Mouse (Mus musculus) splenic B cell, adult 2 months (primary cell): ENCODE data around the gene Bcl2l12.
"Not testable (repeated sequence)": the region's sequence is repeated elsewhere in the genome, so short reads cannot be mapped to it uniquely, and the experiment has no call there.

Experiments used
- DNase-seq: peaks from one replicate; pipeline ENCODE4 v3.0.0-alpha.2; 2011; ENCODE audit warnings: low read depth, low spot score
- H3K27me3 ChIP-seq: 2 replicates; pipeline ENCODE4 v1.6.1; 2012; ENCODE audit warnings: mild to moderate bottlenecking, low read length, moderate library complexity, mixed read lengths; ENCODE audit not compliant: control insufficient read depth, poor library complexity, insufficient read depth, severe bottlenecking
- H3K36me3 ChIP-seq: 2 replicates; pipeline ENCODE4 v1.6.1; 2012; ENCODE audit warnings: mild to moderate bottlenecking, low read length, moderate library complexity, mixed read lengths; ENCODE audit not compliant: control insufficient read depth, poor library complexity, insufficient read depth, severe bottlenecking

Gene Bcl2l12

DNA sequence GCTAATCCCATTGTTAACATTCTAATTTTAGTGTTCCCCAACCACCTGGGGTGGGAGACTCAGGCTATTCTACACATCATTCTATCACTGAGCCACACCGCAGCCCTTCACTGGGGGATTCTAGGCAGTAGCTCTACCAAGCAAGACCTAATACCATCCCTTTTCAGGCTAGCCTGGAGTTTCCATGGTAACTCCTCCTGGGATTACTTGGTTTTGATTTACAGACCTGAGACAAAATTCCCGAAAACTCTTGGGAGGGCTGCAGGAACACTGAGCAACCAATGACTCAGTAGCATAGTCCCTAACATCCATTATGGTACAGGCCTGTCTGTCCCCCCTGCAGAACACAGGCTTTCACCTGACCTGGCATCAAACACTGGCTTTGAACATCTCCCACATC, 27.7 kb upstream of the Bcl2l12 start:
- no peaks in the 10 kb centered on the region for H3K27me3 ChIP-seq
- DNase-seq = no peak

DNA sequence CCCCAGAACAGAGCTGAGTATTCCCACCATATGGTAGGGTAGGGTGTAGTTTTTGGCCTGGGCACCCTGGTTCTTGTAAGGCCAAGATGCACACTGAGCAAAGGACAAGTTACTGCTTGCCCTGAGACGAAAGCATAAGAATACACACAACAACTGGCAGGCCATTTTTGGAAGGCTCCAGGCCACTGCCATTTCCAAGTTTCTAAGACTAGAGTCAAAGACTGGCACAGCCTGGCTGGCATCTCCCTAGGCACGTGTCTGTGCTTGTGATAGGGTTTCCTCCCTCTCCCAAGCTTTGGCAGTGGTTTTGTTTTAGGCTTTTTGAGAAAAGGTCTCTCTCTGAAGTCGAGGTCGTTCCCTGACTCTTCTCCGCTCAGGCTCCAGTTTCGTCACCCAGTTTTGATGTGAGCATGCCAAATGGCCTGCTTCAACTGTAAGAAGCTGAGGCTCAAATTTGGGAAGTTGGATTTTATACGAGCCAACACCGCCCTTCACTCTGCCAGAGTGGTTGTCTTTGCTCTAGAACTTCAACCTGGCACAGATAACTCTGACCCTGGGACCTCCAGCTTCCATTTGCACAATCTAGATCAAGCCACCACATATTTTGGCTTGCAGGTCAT, 27.2 kb upstream of the Bcl2l12 start:
- Histone ChIP-seq H3K36me3 (no peaks in the 10 kb centered on the region), H3K27me3 (no peaks in the 10 kb centered on the region)
- DNase-seq = no peak

More for the DNA sequence above, 27.7 kb upstream of the Bcl2l12 start:
- H3K36me3 ChIP-seq = peaks cover 5% of the 10 kb centered on the region

DNA sequence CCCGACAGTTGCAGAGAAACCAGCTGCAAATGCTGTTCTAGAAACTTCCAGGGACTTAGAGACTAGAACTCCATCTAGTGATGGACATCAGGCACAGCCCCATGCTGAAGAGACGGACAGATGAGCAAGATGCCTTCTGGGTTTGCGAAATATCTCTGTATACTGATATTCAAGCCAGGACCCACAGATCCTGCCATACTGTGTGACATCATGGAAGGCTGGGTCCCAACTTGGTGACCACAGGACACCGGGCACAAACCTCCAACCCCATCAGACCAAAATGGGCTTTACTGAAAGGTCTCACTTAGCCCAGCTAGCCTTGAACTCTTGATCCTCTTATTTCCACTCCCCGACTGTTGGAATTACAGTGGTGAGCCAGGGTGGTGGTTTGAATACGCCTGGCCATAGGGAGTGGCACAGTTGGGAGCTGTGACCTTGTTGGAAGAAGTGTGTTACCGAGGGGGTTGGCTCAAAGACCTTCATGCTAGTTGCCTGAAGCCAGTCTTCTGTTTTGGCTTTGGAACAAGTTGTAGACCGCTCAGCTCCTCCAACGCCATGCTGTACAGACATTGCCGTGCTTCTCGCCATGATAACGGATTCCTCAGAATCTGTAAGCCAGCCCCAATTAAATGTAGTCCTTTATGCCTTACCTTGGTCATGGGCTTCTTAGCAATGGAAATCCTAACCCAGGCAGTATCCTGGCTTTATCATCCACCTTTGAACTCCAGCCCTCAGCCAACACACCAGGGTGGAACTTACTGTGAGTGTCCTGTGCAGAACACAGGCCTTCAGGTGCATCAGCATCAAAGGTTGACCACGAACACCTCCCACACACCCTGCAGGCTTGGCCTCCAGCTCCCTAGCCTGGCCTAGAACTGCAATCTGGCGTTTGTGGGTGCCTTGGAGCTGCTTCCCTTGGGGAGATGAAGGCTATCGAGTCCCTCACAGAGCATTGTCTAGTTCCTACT, 26.1 kb upstream of the Bcl2l12 start:
- H3K36me3 ChIP-seq = no peaks in the 10 kb centered on the region
- no peak for DNase-seq
- no peaks in the 10 kb centered on the region for H3K27me3 ChIP-seq

DNA sequence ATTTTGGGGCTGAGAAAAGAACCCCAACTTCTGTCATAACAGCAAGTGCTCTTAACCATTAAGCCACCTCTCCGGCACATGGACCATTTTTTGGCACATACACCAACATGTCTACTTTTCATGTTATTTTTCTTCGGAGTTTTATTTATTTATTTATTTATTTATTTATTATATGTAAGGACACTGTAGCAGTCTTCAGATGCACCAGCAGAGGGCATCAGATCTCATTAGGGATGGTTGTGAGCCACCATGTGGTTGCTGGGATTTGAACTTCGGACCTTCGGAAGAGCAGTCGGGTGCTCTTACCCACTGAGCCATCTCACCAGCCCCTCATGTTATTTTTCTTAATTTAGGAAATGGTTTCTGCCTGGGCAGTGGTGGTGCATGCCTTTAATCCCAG, 25.2 kb upstream of the Bcl2l12 start:
- not testable (repeated sequence) for H3K27me3 ChIP-seq, H3K36me3 ChIP-seq
- DNase-seq = peak; percentile 52

DNA sequence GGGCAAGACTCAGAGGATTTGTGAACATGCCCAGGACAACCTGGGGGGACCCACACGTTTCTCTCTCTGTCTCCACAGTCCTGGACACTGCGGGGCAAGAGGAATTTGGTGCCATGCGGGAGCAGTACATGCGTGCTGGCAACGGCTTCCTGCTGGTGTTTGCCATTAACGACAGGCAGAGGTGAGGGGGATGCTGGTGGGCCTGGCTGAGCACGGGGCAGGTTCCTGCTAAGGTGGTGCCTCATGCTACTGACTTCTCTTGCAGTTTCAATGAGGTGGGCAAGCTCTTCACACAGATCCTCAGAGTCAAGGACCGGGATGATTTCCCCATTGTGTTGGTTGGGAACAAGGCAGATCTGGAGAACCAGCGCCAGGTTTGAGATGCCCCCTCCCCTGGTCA, 21.7 kb upstream of the Bcl2l12 start:
- H3K36me3 ChIP-seq = no peaks in the 10 kb centered on the region
- no peak for DNase-seq
- no peaks in the 10 kb centered on the region for H3K27me3 ChIP-seq

DNA sequence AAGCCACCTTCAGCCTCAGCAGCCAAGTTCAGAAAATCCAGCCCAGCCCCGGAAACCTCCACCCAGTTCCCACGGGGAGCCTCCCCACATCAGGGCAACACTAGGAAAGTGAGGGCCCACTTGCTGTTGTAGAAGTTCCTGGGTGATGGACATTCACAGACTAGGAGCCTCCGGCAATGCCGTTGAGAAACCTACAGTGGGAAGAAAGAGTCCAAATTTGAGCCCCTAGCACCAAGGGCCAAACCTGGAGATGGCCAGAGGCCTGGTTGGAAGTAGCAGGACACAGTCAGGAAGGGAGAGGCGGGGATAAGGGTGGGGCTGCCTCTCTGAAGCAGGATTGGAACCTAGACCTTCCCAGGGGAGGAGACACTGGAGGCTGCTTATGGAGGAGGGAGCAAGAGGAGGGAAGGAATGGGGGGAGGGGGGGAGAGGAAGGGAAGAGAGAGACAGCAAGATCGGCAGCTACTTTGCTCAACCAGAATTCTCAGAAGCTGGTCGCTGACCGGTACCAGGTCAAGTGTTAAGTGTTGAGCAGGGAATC, 20.6 kb upstream of the Bcl2l12 start:
- Histone ChIP-seq H3K36me3 (no peaks in the 10 kb centered on the region), H3K27me3 (no peaks in the 10 kb centered on the region)
- no peak for DNase-seq

DNA sequence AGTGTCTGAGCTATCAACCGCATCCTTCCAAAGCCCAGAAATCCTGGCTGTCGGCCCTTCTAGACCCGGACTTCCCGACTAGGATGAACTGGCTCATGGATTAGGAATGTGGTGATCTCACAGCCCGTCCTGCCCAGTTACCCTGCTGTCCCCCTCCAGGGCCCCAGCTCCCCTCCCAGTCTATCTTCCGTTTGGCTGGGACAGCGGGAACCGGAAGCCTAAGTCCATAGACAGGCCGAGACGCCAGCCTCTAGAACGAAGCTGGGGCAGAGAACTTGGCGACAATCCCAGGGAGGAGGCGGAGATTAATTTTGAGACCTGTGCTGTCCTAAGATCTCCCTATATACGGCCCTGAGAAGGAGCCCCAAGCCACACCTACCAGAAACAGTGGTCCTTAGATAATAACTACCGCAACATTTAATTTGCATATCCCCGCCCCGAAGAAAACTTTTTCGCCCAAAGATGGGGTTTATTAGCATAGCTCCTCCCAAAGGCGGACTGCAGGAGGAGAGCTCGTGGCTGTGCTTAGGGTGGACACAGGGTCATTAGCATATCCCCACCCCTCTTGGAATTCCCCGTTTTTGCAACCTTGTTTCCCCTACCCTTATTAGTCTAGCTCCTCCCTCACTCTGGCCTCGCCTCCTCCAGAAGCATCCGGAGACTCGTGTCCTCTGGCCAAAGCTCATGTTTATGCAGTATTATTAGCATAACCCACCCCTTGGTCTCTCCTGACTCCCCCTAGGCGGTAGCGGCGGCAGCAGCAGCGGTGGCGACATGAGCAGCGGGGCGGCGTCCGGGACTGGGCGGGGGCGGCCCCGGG, 18.9 kb upstream of the Bcl2l12 start, which contains the start of gene Rras:
Rras (plus strand) TSS at position 720 of the 820 bp plus-strand sequence.
- no peaks in the 10 kb centered on the region for H3K36me3 ChIP-seq
- no peaks in the 10 kb centered on the region for H3K27me3 ChIP-seq
- peak; percentile 99 for DNase-seq

DNA sequence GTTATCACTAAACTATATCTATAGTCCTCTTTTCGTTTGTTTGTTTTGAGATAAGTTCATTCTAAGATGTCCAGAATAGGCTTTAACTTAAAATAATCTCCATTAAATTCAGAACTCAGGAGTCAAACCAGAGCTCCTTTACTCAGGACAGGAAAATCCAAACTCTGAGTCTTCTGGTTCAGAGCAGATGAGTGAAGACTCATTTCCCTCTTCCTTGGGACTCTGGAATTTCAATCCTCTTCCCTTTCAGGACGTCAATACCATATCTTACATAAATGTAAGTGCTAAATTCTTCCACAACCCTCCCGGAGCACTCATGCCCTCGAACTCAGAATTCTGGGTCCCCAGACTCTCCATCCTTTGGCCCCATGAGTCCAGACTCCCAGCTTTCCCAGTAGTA, 18.2 kb upstream of the Bcl2l12 start:
- DNase-seq = no peak
- Histone ChIP-seq H3K36me3 (peaks cover 2% of the 10 kb centered on the region; the same call in 1 of the 2 replicates), H3K27me3 (no peaks in the 10 kb centered on the region)

DNA sequence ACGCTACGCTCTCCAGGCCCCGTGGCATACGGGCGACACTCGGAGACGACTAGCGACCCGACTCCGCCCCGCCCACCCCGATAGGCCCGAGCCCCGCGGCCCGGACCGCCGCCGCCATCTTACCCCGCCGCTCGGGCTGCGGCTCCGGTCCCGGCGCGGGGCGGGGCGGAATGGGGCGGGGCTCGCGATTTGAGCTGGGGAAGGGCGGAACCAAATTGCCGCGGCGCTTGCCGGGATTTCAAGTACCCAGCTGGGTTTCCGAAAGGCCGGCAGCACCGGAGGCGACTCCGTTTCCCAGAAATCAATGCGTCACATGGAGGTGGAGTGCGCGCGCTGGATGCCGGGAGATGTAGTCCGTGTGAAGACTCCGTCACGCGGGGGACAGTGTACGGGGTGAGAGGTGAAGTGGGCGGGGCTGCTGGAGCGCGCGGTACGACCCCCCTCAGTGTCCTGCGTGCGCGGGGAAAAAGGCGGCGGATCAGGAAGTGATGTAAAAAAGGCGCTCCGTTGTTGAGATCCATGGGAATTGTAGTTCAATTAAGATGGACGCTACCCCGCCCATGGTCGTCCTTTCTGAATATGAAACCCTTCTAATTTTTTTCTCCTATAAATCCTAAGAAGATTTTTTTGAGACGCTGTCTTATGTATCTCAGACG, 17.6 kb upstream of the Bcl2l12 start, which contains the start of gene Scaf1:
Scaf1 (minus strand) TSS at position 407 of the 656 bp plus-strand sequence.
- DNase-seq = peak; percentile 99
- peaks cover 2% of the 10 kb centered on the region; the same call in 1 of the 2 replicates for H3K36me3 ChIP-seq
- no peaks in the 10 kb centered on the region for H3K27me3 ChIP-seq

DNA sequence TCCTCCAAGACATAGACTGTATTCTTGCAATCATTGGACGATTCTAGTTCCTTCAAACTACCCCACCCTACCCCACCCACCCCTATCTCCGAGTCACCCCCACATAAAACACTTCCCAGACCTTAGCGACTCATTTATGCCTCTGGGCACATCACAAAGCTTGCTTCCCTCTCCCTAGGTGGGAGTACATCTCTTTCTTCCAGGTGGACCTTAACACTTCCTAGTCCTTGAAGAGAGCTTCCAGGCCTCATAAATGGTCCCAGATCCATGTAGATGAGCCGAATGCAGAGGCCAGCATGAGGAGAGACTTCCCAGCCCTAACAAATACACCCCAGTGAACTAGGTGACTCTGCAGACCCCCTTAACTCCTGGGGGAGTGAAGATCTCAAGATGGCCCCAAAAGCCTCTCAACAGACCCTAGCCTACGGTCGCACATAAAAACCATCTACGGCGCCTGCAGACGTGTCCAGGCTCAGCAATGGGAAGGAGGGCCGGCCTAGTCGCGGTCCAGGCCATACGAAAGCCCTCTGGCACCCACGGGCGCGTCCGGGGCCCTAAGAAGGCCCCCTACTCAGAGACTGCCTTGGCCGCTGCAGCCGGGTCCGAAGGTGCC, 16.9 kb upstream of the Bcl2l12 start:
- Histone ChIP-seq H3K27me3 (no peaks in the 10 kb centered on the region), H3K36me3 (peaks cover 2% of the 10 kb centered on the region; the same call in 1 of the 2 replicates)
- DNase-seq = no peak

DNA sequence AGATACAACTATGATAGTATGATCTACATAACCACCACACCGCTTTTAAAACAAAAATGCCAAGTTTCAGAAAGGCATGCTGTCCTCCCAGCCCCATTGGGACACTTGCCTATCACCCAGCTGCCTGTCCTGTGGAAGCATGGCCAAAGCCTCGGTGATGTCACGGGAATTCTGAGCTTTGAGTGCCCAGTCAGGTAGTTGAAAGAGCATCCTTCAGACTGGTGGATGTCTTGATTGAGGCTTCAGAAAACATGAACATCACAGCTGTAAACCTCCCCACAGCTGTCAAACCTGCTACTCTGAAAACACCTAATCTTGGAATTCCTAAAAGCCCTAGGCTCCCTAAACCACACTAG, 15.6 kb upstream of the Bcl2l12 start:
- no peak for DNase-seq
- H3K27me3 ChIP-seq = no peaks in the 10 kb centered on the region
- H3K36me3 ChIP-seq = peaks cover 2% of the 10 kb centered on the region; the same call in 1 of the 2 replicates

DNA sequence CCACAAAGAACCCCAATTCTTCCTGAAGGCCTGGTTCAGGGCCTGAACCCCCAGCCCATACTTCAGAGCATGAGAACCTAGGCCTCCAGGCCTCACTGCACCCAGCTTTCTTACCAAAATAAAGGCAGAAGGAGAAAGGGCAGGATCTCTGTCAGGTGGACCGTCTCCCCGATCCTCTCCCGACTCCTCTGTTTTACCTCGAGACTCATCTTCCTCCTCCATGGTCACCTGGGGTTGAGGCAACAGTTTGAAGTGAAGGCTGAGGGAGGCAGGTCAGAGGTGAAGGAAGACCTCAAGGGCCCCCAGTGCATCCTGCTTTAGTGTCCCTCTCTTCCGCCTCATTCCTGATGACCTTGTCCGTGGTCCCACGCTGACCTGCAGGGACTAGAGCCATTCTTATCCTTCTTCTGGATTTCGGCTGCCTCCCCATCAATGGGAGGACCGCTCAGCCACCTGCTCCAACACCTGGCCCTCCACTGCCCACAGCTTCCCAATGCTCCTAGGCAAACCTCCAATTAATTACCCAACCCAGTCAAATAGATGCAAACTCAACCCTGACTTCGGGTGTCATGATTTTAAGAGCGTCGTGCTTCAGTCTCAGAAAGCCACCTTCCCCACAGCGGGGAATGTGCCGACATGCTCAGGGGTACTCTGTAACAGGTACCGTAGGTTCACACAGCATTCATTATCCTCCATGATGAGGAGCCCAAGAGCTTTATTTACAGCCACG, 15.0 kb upstream of the Bcl2l12 start:
- Histone ChIP-seq H3K27me3 (no peaks in the 10 kb centered on the region), H3K36me3 (peaks cover 2% of the 10 kb centered on the region; the same call in 1 of the 2 replicates)
- DNase-seq = no peak

DNA sequence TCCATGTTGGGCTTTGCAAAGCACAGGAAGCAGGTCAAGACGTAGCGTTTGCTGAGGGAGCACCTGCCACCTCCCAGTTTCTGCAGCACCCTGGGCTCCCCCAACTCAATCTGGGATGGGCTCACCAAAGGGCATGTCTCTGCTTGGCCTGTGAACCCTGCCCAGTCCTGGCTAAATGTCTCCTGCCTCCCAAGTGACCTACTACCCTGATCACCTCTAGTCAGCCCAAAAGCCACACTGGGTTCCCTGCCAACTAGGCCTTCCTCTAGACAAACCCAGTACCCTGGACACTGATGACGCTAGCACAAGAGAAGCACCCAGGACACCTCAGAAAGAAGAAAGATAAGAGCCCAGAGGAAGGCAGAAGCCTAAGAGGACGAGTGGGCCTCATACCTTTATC, 14.3 kb upstream of the Bcl2l12 start:
- no peaks in the 10 kb centered on the region for H3K27me3 ChIP-seq
- peaks cover 3% of the 10 kb centered on the region; the same call in 1 of the 2 replicates for H3K36me3 ChIP-seq
- no peak for DNase-seq
